Mouse (Mus musculus) hindbrain, embryonic 11.5 days (tissue): ENCODE measurements around the gene Tob1. TPM values are rescaled to one million over a fixed set of nuclear protein-coding genes. Genes with fewer than 3 reads are reported as not detected.

ENCODE experiments used
- ATAC-seq: fragments of 200-750 bp; cut with Nextera tagmentation; 2 replicates; pipeline ENCODE4 v1.8.0; 2017; ENCODE audit warnings: mild to moderate bottlenecking, moderate TSS enrichment, moderate library complexity; ENCODE audit not compliant: low FRiP score
- DNase-seq: peaks from one replicate; pipeline ENCODE4 v3.0.0-alpha.2; 2015; ENCODE audit warnings: low spot score
- H3K27ac ChIP-seq: fragments of 300-500 bp; sonication (generic); 2 replicates; pipeline ENCODE4 v1.5.1; 2014; ENCODE audit warnings: mild to moderate bottlenecking, low read depth, low read length
- H3K27me3 ChIP-seq: fragments of 300-500 bp; sonication (generic); 2 replicates; pipeline ENCODE4 v1.6.1; 2014; ENCODE audit warnings: mild to moderate bottlenecking, low read length, moderate library complexity, mixed read lengths; ENCODE audit not compliant: control insufficient read depth, insufficient read depth
- H3K36me3 ChIP-seq: fragments of 300-500 bp; sonication (generic); 2 replicates; pipeline ENCODE4 v1.6.1; 2014; ENCODE audit warnings: mild to moderate bottlenecking, low read length, moderate library complexity, mixed read lengths; ENCODE audit not compliant: control insufficient read depth, insufficient read depth
- H3K4me1 ChIP-seq: fragments of 300-500 bp; sonication (generic); replicated peaks from 2 replicates; pipeline ENCODE4 v1.6.1; 2014; ENCODE audit warnings: low read length, mixed read lengths; ENCODE audit not compliant: control insufficient read depth, insufficient read depth
- H3K4me2 ChIP-seq: fragments of 300-500 bp; sonication (generic); replicated peaks from 2 replicates; pipeline ENCODE4 v1.6.1; 2014; ENCODE audit warnings: mild to moderate bottlenecking, low read depth, low read length
- H3K4me3 ChIP-seq: fragments of 300-500 bp; sonication (generic); 2 replicates; pipeline ENCODE4 v1.5.1; 2014; ENCODE audit warnings: low read depth, low read length
- H3K9ac ChIP-seq: fragments of 300-500 bp; sonication (generic); 2 replicates; pipeline ENCODE4 v1.6.1; 2014; ENCODE audit warnings: low read depth, low read length
- H3K9me3 ChIP-seq: fragments of 300-500 bp; sonication (generic); 2 replicates; pipeline ENCODE4 v1.6.1; 2016; ENCODE audit warnings: low read length; ENCODE audit not compliant: control insufficient read depth
- WGBS: fragments of 180-500 bp; shearing (Covaris S2); extraction: QIAGEN DNeasy Blood & Tissue Kit; methylation state at CpG from one replicate; pipeline ENCODE4 v1.1.7; 2014; 5-methylcytosine and 5-hydroxymethylcytosine counted together
- polyA plus RNA-seq: library from polyadenylated mRNA; unstranded; fragments of >200 nt; fragmentation: Nextera tagmentation; extraction: Ambion mirVana; gene quantifications from 2 replicates; pipeline ENCODE4 v1.2.1, GENCODE M21; 2014

Gene Tob1
- polyA plus RNA-seq, 1 experiment from 2014 or later = 38.9 TPM

DNA sequence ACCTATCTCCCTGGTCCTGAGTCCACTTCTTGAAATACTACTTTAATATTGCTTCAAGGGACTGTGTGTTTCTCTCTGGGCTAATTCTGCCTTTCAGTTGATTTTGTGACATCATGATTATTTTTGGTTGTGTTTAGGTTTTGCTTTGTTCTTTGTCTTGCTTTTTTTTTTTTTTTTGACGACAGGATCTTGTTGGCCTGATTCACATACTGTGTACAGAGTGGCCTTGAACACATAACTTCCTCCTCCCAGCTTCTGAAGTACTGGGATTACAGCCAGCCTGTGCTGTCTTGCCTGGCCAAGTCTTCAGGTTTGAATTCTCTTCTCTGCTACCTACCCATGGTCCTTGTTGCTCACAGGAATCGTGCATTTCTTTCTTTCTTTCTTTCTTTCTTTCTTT, 27.6 kb upstream of the Tob1 start:
- Histone ChIP-seq H3K4me1 (no peaks in the 10 kb centered on the region), H3K9ac (no peak overlapping the region), H3K9me3 (no peaks in the 10 kb centered on the region), H3K4me2 (no peak overlapping the region), H3K27ac (no peak overlapping the region), H3K27me3 (no peaks in the 10 kb centered on the region), H3K4me3 (no peak overlapping the region), H3K36me3 (no peaks in the 10 kb centered on the region)
- DNase-seq (no peak), ATAC-seq (no peak)
- 80% methylated on average over 2 of the region's 2 CpGs for WGBS

DNA sequence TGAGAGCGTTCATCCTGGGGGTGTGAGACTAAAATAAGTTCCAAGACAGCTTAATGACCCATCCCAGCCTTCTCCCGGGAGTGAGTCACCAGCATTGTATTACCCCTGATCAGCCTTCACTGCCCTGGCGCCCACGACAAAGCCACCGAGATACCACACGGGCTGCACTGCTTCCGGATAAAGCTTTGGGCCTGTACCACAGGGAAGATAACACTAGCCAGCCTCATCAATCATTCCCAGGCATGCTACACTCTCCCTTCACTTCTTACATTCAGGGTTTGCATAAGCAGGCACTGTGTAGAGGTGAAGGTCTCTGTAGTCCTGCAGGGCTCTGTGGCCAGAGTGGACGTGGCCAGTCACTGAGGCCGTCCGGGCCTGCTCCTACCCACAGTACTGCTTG, 21.7 kb upstream of the Tob1 start:
- H3K27me3 ChIP-seq = no peaks in the 10 kb centered on the region
- H3K27ac ChIP-seq = no peak overlapping the region
- no peak overlapping the region for H3K9ac ChIP-seq
- H3K4me1 ChIP-seq = no peaks in the 10 kb centered on the region
- 53% methylated on average over 10 of the region's 10 CpGs for WGBS
- no peak overlapping the region for H3K4me2 ChIP-seq
- ATAC-seq (no peak), DNase-seq (no peak)
- H3K9me3 ChIP-seq = no peaks in the 10 kb centered on the region
- no peak overlapping the region for H3K4me3 ChIP-seq
- H3K36me3 ChIP-seq = no peaks in the 10 kb centered on the region

DNA sequence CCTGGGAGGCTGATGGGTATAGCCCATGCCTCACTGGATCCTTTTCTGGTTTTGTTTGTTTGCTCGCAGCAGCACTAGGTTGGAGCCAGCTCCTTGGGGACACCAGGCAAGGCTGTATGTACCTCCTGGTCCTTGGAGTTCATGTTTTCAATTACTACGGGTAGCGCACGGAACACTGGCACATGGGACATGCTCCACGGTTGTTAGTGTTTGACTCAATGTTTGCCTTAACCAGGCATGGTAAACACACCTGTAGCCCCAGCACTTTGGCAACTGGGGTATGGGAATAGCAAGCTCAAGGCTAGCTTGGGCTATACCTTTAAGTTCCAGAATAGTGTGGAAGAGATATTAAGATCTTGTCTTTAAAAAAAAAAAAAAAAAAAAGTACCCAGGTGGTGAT, 20.6 kb upstream of the Tob1 start:
- ATAC-seq = no peak

DNA sequence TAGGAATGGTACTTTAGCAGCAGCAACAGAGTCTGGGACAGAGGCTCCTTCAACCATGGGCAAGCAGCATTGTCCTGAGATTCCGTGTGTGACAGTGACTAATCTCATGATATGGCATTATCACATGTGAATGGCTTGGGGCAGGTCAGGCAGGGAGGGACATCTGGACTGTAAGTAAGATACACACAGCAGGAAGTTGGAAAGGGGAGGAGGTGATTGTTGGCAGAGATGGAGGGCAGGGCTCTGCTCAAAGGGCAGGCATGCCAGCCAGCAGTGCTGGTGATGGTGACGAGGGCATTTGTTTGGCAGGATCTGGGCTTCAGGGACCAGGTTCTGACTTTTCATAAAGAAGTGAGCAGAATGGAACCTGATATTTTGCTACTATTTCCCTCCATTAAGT, 18.1 kb upstream of the Tob1 start:
- Histone ChIP-seq H3K9me3 (no peaks in the 10 kb centered on the region), H3K4me3 (no peak overlapping the region), H3K4me1 (no peaks in the 10 kb centered on the region), H3K9ac (no peak overlapping the region), H3K27me3 (no peaks in the 10 kb centered on the region), H3K4me2 (no peak overlapping the region), H3K27ac (no peak overlapping the region), H3K36me3 (no peaks in the 10 kb centered on the region)
- no peak for DNase-seq
- WGBS = 74% methylated on average over 2 of the region's 2 CpGs
- no peak for ATAC-seq

More for the DNA sequence above, 20.6 kb upstream of the Tob1 start:
- WGBS = 82% methylated on average over 5 of the region's 5 CpGs
- Histone ChIP-seq H3K4me2 (no peak overlapping the region), H3K4me3 (no peak overlapping the region), H3K9me3 (no peaks in the 10 kb centered on the region), H3K4me1 (no peaks in the 10 kb centered on the region), H3K27me3 (no peaks in the 10 kb centered on the region), H3K27ac (no peak overlapping the region), H3K36me3 (no peaks in the 10 kb centered on the region), H3K9ac (no peak overlapping the region)
- no peak for DNase-seq

DNA sequence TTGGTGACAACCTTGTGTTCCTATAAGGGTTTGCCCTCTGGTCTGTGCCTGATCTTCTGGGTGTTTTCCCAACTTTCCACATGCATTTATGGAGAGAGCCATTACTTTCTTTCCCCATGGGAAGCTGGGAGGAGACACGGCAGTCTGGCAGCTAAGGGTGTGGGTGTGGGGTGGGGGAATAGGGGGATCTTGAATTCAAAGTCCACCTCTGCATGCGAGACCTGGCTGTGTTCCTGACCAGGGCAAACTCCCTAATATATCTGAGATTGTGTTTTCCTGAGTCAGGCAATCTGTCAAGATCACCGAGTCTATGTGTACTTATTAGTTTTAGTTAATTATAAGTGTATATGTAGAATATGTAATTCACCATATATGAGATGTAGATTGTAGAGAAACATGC, 14.9 kb upstream of the Tob1 start:
- Histone ChIP-seq H3K27ac (no peak overlapping the region), H3K27me3 (no peaks in the 10 kb centered on the region), H3K4me1 (no peaks in the 10 kb centered on the region), H3K4me3 (no peak overlapping the region), H3K4me2 (no peak overlapping the region), H3K36me3 (no peaks in the 10 kb centered on the region), H3K9ac (no peak overlapping the region), H3K9me3 (no peaks in the 10 kb centered on the region)
- no peak for DNase-seq
- no peak for ATAC-seq
- 87% methylated on average over 3 of the region's 3 CpGs for WGBS

DNA sequence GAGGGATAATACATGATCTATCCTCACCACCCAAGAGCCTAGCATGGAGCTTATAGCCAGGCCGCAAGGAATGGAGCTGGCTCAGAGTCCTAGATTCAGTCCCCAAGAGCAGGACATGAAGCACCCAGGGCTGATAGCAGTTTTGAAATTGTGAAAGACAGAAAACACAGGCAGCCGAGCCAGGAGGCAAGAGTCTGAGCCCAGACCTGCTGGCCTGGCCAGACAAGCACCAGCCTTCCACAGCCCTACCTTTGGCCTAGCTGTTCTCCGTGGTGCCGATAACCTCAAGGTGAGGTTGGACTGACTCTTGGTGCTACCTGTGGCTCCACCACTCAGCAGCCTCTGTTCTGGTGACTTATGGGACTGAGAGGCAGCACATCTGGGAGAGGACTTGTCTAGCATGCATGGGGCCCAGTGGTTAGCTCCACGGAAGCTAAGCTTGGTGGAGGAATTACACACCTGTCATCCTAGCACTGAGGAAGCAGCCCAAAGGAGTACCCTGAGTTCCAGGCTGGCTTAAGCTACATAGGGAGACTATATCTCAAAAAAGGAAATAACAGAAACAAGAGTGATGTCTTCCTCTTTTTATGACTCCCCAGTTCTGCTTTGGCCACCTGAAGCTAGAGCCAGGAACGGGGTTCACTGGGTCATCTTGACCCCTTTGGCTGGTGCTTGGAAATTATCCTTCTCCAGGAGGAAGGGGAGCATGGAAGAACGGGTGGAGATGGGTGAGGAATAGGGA, 12.7 kb upstream of the Tob1 start:
- Histone ChIP-seq H3K36me3 (no peaks in the 10 kb centered on the region), H3K4me1 (no peaks in the 10 kb centered on the region), H3K9me3 (no peaks in the 10 kb centered on the region), H3K27me3 (no peaks in the 10 kb centered on the region), H3K4me3 (no peak overlapping the region), H3K27ac (no peak overlapping the region), H3K9ac (no peak overlapping the region), H3K4me2 (no peak overlapping the region)
- DNase-seq (no peak), ATAC-seq (no peak)
- WGBS = 87% methylated on average over 7 of the region's 7 CpGs

DNA sequence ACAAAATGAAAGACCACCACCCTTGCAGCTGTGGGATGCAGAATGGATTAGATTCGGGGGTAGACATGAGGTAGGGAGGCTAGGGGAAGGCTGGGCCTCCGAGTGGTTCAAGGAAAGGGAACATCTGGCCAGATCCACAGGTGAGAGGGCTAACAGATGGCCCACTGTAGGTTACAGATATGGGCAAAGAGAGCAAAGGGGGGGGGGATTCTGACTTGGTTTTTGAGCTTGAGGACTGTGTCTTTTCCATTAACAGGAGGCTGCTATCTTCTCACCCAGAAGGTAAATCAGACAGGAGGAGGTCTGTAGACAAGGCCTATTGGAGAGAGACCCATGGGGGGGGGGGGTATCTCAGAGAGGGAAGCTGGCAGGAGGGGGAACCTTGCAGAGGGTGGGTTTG, 11.5 kb upstream of the Tob1 start:
- no peak overlapping the region for H3K4me3 ChIP-seq
- no peaks in the 10 kb centered on the region for H3K27me3 ChIP-seq
- H3K27ac ChIP-seq = no peak overlapping the region
- WGBS = 88% methylated on average over 2 of the region's 2 CpGs
- H3K4me2 ChIP-seq = no peak overlapping the region
- no peaks in the 10 kb centered on the region for H3K4me1 ChIP-seq
- H3K9me3 ChIP-seq = no peaks in the 10 kb centered on the region
- ATAC-seq = no peak
- no peaks in the 10 kb centered on the region for H3K36me3 ChIP-seq
- H3K9ac ChIP-seq = no peak overlapping the region
- DNase-seq = no peak

DNA sequence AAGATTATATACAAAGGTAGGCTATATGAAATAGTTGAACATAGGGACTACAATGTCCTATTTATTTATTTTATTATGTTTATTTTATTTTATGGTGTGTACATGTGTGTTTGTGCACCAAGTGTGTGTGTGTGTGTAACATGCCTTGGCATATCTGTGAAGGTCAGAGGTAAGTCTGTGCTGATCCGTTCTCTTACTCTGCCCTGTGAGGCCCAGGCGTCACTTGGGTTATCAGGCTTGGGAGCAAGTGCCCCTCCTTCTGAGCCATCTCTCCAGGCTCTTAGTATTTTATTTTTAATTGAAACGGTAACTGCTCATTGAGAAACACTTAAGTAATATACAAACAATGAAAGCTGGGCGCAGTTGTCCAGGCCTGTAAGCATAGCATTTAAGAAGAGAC, 10.8 kb upstream of the Tob1 start:
- Histone ChIP-seq H3K4me3 (no peak overlapping the region), H3K4me2 (no peak overlapping the region), H3K27ac (no peak overlapping the region), H3K9ac (no peak overlapping the region), H3K4me1 (no peaks in the 10 kb centered on the region), H3K27me3 (no peaks in the 10 kb centered on the region), H3K9me3 (no peaks in the 10 kb centered on the region), H3K36me3 (no peaks in the 10 kb centered on the region)
- no peak for ATAC-seq
- no peak for DNase-seq
- WGBS = 87% methylated on average over 4 of the region's 4 CpGs

DNA sequence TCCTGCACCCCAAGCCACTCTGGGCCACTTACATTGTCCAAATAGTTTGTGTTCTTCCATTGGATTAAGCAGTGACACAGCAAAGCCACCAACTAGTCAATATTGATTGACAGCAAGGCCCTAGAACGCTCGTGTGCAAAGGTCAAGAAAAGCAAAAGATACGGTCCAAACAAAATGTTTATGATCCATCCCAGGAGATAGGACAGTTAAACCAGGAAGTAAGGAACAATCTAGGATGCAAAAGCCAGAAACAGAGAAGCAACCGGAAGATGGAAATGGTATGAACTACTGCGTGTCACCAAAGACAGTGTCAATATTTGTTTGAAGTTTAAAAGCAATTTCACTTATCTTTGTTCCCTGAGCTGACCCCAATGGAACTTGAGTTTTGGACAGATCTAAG, 9.1 kb upstream of the Tob1 start:
- Histone ChIP-seq H3K4me1 (no peaks in the 10 kb centered on the region), H3K4me2 (no peak overlapping the region), H3K9ac (no peak overlapping the region), H3K27ac (no peak overlapping the region), H3K36me3 (no peaks in the 10 kb centered on the region), H3K4me3 (no peak overlapping the region), H3K27me3 (no peaks in the 10 kb centered on the region), H3K9me3 (no peaks in the 10 kb centered on the region)
- WGBS = 89% methylated on average over 5 of the region's 5 CpGs
- no peak for DNase-seq
- no peak for ATAC-seq
